Comparison of ENCODE assay signal across 8 mouse cellular contexts in genomic region chr5:107359395-107360053, GRCm38 (mm10). TPM values are rescaled to one million over a fixed set of nuclear protein-coding genes. Genes with fewer than 3 reads are reported as not detected.
DNase-seq lines count a peak whose midpoint lies in the region; ATAC-seq lines count a peak whose summit lies in the region.

No protein-coding gene starts in this region.

- ATAC-seq in hindbrain, embryonic 14.5 days (ENCODE audit: low FRiP score), result peak; percentile 97

- no peaks in the 10 kb centered on the region for H3K9me3 ChIP-seq in hindbrain, embryonic 14.5 days (ENCODE audit: control insufficient read depth, low read length)

- WGBS in hindbrain, embryonic 14.5 days, result under 1% methylated on average over 40 of the region's 40 CpGs

- peak overlapping the region; percentile 55 for H3K4me3 ChIP-seq in hindbrain, embryonic 14.5 days (replicated peaks; ENCODE audit: low read length)

- H3K27ac ChIP-seq in hindbrain, embryonic 14.5 days, result peak overlapping the region; percentile 79

- H3K9ac ChIP-seq in hindbrain, embryonic 14.5 days, result peak overlapping the region; percentile 64

- H3K27me3 ChIP-seq in hindbrain, embryonic 14.5 days (ENCODE audit: control insufficient read depth, insufficient read depth, low read length), result no peaks in the 10 kb centered on the region

- peak overlapping the region; percentile 50 for H3K4me2 ChIP-seq in hindbrain, embryonic 14.5 days (replicated peaks)

- no peaks in the 10 kb centered on the region for H3K36me3 ChIP-seq in hindbrain, embryonic 14.5 days (replicated peaks; ENCODE audit: control insufficient read depth, insufficient read depth)

- peaks cover 6% of the 10 kb centered on the region; the same call in 1 of the 2 replicates for H3K4me1 ChIP-seq in hindbrain, embryonic 14.5 days (replicated peaks; ENCODE audit: control insufficient read depth, insufficient read depth, low read length)

- DNase-seq in R1 (ENCODE audit: low read depth, low spot score), result peak; percentile 90
- DNase-seq in cerebellum, postnatal 25 days, result peak; percentile 89 to 94
- DNase-seq in frontal cortex, postnatal 25 days (ENCODE audit: low spot score in 2 of 2), result peak; percentile 71 to 74
- DNase-seq in hindbrain, embryonic 14.5 days (ENCODE audit: low spot score), result peak; percentile 69
- peak; percentile 85 to 88 for DNase-seq in layer of hippocampus, postnatal 36 days
- DNase-seq in lung, postnatal 36 days, result peak; percentile 94
- DNase-seq in retina, postnatal 1 day, result peak; percentile 93
- peak; percentile 84 to 90 for DNase-seq in urinary bladder, adult 18-20 months (ENCODE audit: low spot score in 2 of 2)

RNA-seq across cellular contexts. Expression of gene Brdt, which starts 28.6 kb away (rescaled TPM):
- polyA plus RNA-seq in hindbrain, embryonic 14.5 days (2014; fragmentation: Nextera tagmentation; extraction: Ambion mirVana), result 3.2 and 3.4 TPM in 2 replicates
- 10 to 100 TPM; 17.6 to 18.5 TPM for total RNA-seq in layer of hippocampus, postnatal 36 days (2021)

RNA-seq across cellular contexts. Expression of gene Ephx4, which starts 43.0 kb away (rescaled TPM):
- polyA plus RNA-seq in hindbrain, embryonic 14.5 days (2014; fragmentation: Nextera tagmentation; extraction: Ambion mirVana), result 2.9 and 3.2 TPM in 2 replicates
- total RNA-seq in layer of hippocampus, postnatal 36 days (2021), result 10 to 100 TPM; 56.5 to 61.7 TPM

Comparison
In these comparisons a context has a peak if more than half of its experiments do, and no peak if none do; other contexts are left out.
1. Peak in every context shown above with its lines: DNase-seq, ATAC-seq, H3K4me3 ChIP-seq and H3K27ac ChIP-seq.